Mouse (Mus musculus) yolk sac, embryonic 10.5 days (tissue): ENCODE results near the gene Ajm1.

Source experiments
- DNase-seq: peaks from one replicate; pipeline ENCODE4 v3.0.0-alpha.2; 2017; ENCODE audit warnings: low spot score

Ajm1 gene

GRCm38 (mm10) chr2:25526510-25527302 is 54.9 kb downstream of the Ajm1 start:
- DNase-seq, result no peak
